ENCODE assay signal across 9 mouse cellular contexts in the genomic region with DNA sequence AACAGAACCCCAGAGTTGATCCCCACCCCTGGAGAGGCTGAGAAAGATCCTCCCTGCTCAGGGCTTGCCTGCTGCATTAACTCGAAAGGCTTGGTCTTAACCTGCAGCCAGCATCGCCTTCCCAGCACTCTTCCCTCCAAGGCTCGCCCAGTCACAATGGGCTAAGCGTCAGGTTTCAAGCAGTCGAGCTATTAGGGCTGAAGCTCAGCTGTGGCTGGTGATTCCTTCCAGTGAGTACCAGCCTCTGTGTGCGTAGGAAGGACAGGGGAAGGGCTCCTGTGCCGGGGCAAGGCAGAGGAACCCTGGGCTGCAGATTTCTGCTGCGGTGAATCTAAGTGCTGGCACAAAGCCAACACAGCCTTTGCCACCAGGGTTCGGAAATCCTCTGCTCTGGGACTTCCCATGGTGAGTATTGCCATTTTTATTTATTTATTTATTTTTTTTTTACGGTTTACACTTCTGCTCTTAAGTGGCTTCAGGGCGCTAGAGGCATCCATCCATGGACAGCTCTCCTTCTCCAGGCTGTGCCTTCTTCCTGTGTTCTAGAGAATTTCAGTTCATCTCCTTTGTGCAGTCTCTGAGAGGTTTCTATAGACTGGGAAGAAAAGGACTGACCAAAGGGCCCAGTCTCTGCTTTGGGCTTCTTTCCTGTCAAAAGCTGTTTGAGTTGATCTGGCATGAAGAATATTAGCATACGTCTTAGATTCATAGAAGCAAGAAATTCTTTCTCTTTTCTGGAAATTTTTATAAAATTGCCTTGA.
DNase-seq lines count a peak whose midpoint lies in the region; ATAC-seq and TF ChIP-seq lines count a peak whose summit lies in the region.
"Had no signal": no experiment of that assay in that cellular context is flagged by ENCODE, and none has a peak within 500 bp of the region (broad histone marks: within the 10 kb centered on the region; RNA-seq: fewer than 3 reads in every experiment).

No protein-coding gene starts in this region.

- H3K27me3 ChIP-seq in forebrain, embryonic 12.5 days: no peaks in the 10 kb centered on the region
- no peaks in the 10 kb centered on the region for H3K27me3 ChIP-seq in forebrain, postnatal 0 days (ENCODE audit: insufficient read depth, low read length)
- no peaks in the 10 kb centered on the region for H3K27me3 ChIP-seq in intestine, embryonic 15.5 days (replicated peaks)
- no peaks in the 10 kb centered on the region for H3K27me3 ChIP-seq in midbrain, embryonic 13.5 days
- H3K27me3 ChIP-seq: CH12.LX had no signal

- no peak overlapping the region for H3K9ac ChIP-seq in forebrain, embryonic 12.5 days
- no peak overlapping the region for H3K9ac ChIP-seq in forebrain, postnatal 0 days
- H3K9ac ChIP-seq in intestine, embryonic 15.5 days: no peak overlapping the region
- H3K9ac ChIP-seq in midbrain, embryonic 13.5 days (replicated peaks): no peak overlapping the region

- H3K36me3 ChIP-seq in forebrain, embryonic 12.5 days (replicated peaks): no peaks in the 10 kb centered on the region
- no peaks in the 10 kb centered on the region for H3K36me3 ChIP-seq in forebrain, postnatal 0 days (ENCODE audit: insufficient read depth)
- no peaks in the 10 kb centered on the region for H3K36me3 ChIP-seq in intestine, embryonic 15.5 days
- no peaks in the 10 kb centered on the region for H3K36me3 ChIP-seq in midbrain, embryonic 13.5 days

- peak overlapping the region; percentile 43 for H3K27ac ChIP-seq in forebrain, embryonic 12.5 days
- no peak overlapping the region for H3K27ac ChIP-seq in forebrain, postnatal 0 days (ENCODE audit: low read depth, low read length)
- H3K27ac ChIP-seq in intestine, embryonic 15.5 days: peak overlapping the region; percentile 64
- H3K27ac ChIP-seq in midbrain, embryonic 13.5 days: peak overlapping the region; percentile 70

- H3K4me3 ChIP-seq in forebrain, embryonic 12.5 days (replicated peaks): no peak overlapping the region
- H3K4me3 ChIP-seq in forebrain, postnatal 0 days (ENCODE audit: low read depth, low read length): no peak overlapping the region
- no peak overlapping the region for H3K4me3 ChIP-seq in intestine, embryonic 15.5 days (replicated peaks)
- no peak overlapping the region for H3K4me3 ChIP-seq in midbrain, embryonic 13.5 days (replicated peaks)

- 11% methylated on average over 12 of the region's 12 CpGs for WGBS in forebrain, embryonic 12.5 days
- 16% methylated on average over 12 of the region's 12 CpGs for WGBS in forebrain, postnatal 0 days
- 15% methylated on average over 12 of the region's 12 CpGs for WGBS in intestine, embryonic 15.5 days
- 6% methylated on average over 12 of the region's 12 CpGs for WGBS in midbrain, embryonic 13.5 days

- peaks cover 11% of the 10 kb centered on the region for H3K4me1 ChIP-seq in forebrain, embryonic 12.5 days
- no peaks in the 10 kb centered on the region for H3K4me1 ChIP-seq in forebrain, postnatal 0 days (ENCODE audit: insufficient read depth)
- H3K4me1 ChIP-seq in intestine, embryonic 15.5 days (replicated peaks): peaks cover 29% of the 10 kb centered on the region
- H3K4me1 ChIP-seq in midbrain, embryonic 13.5 days (replicated peaks): peaks cover 23% of the 10 kb centered on the region

- peak; percentile 51; the same call in 1 of the 2 replicates for ATAC-seq in forebrain, embryonic 12.5 days (ENCODE audit: low FRiP score)
- ATAC-seq in forebrain, postnatal 0 days: no peak
- peak; percentile 54 for ATAC-seq in intestine, embryonic 15.5 days
- ATAC-seq in midbrain, embryonic 13.5 days: peak; percentile 88
- ATAC-seq in erythroid progenitor cell, adult 5-6 weeks (replicated peaks; ENCODE audit: low FRiP score, poor library complexity, severe bottlenecking): no peak

- no peak for DNase-seq in forebrain, postnatal 0 days
- peak; percentile 74 for DNase-seq in embryo, embryonic 9.5 days (ENCODE audit: extremely low spot score)
- no peak for DNase-seq in adrenal gland, adult 18-20 months (ENCODE audit: low spot score in 2 of 2)
- no peak for DNase-seq in layer of hippocampus, postnatal 10 days (ENCODE audit: low spot score in 2 of 2)

- TF ChIP-seq CTCF in forebrain, postnatal 0 days (IDR thresholded peaks at IDR 0.05; ENCODE audit: low read depth): no peak

- no peaks in the 10 kb centered on the region for H3K9me3 ChIP-seq in forebrain, embryonic 12.5 days
- H3K9me3 ChIP-seq in forebrain, postnatal 0 days (ENCODE audit: low read length): no peaks in the 10 kb centered on the region
- H3K9me3 ChIP-seq in intestine, embryonic 15.5 days: no peaks in the 10 kb centered on the region
- no peaks in the 10 kb centered on the region for H3K9me3 ChIP-seq in midbrain, embryonic 13.5 days

- peak overlapping the region; percentile 19; the same call in 1 of the 2 replicates for H3K4me2 ChIP-seq in forebrain, embryonic 12.5 days
- H3K4me2 ChIP-seq in forebrain, postnatal 0 days (ENCODE audit: low read depth): no peak overlapping the region
- H3K4me2 ChIP-seq in intestine, embryonic 15.5 days (replicated peaks): 0 out of 2 replicates have a peak overlapping the region, but pooled peaks have one; percentile 26
- H3K4me2 ChIP-seq in midbrain, embryonic 13.5 days (replicated peaks): peak overlapping the region; percentile 33

Comparison
In these comparisons a context has a peak if more than half of its experiments do, and no peak if none do; other contexts are left out.
1. ATAC-seq: peak in forebrain, embryonic 12.5 days (single experiment), intestine, embryonic 15.5 days (single experiment) and midbrain, embryonic 13.5 days (single experiment); none in forebrain, postnatal 0 days (single experiment) and erythroid progenitor cell, adult 5-6 weeks (single experiment).